Mouse (Mus musculus) spleen, postnatal 10 days (tissue): ENCODE measurements around the gene Sorcs1.

ENCODE experiments used
- DNase-seq, 2 experiments: peaks; one replicate each; pipeline ENCODE4 v3.0.0; 2021 to 2022; ENCODE audit warnings: low spot score in 2 of 2

Sorcs1 gene

DNA sequence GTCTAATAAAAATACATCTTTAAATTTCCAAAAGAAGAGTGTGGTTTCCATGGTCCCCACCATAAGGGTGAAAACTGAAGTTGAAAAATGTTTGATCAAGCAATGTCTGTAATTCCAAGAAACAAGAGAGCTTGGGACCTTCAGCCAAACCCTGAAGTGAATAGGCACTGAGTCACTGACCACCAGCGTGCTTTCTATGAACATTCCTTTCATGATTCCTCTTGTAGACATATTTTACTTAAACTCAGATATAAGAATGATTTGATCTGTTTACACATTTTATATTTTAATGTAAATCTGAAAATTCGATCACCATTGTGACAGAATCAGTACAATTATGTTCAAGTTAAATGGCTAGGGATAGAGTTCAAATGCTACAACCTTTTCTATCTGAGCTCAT, 112.1 kb downstream of the Sorcs1 start:
- no peak for DNase-seq

DNA sequence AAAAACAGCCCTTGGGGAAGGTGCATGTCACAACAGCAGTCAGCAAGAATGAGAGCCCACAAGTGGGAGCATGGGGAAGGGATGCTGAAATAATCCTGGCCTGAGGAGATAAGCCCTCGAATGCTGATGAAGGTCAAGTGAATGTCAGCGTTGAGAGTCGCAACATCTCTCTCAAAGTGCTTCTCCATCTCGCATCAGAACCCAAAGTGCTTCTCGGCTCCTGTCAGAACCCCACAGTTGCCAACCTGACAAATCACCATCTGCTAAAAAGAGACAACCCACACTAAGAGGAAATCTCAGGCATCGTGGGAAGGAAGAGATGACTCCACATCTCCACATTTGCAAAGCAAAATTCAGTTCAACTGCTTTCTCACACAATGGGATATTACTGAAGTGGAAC, 119.7 kb downstream of the Sorcs1 start:
- no peak for DNase-seq

DNA sequence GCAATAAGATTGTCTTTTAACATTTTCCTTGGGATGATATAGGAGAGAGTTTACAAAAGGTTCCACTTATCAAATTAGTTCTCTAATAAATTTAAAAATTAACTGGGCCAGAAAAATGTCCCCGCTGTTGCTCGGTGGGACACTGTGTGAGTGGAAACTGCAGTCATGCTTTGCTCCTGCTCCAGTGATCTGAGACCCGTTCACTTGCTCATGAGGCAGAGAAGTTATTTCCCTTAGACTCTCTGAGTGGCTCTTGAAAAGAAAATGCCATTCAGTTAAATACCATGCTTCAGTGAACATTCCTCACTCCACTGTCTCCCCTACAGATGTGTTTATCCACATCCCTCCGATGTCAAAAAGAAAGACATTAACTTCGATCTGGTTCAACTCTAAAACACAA, 144.4 kb downstream of the Sorcs1 start:
- DNase-seq = no peak

DNA sequence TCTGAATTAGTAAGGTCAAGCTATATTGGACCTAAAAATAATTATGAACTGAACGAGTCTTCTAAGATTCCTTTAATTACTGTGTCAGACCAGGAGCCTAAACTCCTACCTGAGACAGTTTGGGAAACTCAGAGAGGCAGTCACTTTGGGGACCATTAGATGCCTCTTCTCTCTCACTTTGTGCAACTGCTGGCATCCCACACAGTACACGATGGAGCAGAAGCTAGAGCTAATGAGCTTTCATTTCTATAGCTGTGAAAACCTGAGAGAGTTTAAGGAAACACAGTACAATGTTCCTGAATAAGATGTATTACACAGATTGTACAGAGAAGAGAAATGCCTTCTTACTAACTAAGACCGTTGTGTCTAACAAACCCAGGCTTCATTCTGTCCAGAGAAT, 150.6 kb downstream of the Sorcs1 start:
- no peak for DNase-seq

DNA sequence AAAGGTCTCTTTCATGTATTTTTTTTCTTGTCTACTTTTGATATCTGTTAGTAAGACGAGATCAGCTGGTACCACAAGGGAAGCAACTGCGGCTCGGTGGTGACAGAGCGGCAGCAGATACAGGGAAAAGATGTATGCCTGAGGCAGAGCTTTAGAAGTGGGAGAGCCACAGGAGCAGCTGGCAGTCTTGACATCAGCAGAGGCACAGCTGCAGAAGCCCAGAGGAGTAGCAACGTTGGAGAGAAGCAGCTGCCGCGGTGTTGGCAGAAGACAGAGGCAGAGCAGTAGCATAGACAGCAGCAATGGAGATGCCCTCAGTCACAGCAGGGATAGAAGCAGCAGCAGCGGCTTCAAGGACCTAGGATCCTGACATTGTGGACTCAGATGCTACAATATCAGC, 152.4 kb downstream of the Sorcs1 start:
- DNase-seq = no peak

DNA sequence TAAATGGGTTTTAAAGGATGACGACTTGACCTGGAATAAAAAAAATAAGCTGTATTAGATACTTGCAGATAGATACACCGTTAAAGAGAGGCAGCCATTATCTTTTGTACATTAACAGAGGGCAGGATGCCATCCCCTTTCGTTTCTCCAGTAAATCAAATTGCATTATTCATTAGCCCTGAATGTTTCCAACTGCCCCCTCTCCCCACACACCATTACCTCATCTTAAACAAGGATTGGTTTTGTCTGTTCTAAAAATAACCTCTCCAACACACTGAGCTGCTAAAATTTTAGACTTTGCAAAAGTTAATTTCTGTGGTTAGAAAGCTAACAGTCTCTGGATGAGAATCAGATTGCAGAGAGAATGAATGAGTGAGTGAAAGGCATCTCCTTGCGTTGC, 156.5 kb downstream of the Sorcs1 start:
- no peak for DNase-seq

DNA sequence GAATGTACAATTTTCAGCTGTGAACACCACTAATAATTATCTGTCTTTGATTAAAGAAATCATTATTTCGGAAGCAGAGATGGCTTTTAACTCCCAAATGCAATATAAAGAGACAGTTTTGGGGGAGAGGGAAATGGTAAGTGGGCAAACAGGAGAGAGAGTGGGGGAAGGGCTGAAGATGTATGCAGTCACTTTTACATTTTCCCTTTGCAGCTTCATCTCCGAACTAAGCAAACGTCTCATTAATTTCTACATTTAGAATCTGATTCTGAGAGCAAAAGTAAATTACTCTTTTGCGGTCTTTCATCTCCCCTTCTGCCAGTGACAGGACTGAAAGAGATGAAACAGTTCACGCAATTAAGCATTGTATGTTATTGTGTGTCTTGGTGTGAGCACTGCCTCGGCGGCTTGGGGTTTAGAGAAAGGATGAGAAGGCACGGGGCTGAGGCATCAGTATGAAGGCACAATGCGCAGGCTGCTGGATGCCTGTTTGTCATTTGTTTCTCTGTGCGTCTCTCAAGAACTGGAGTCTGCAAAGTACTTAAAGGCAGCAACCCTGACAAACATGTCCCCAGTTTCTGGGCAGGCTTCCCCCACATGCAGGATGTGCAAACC, 163.3 kb downstream of the Sorcs1 start:
- no peak for DNase-seq

DNA sequence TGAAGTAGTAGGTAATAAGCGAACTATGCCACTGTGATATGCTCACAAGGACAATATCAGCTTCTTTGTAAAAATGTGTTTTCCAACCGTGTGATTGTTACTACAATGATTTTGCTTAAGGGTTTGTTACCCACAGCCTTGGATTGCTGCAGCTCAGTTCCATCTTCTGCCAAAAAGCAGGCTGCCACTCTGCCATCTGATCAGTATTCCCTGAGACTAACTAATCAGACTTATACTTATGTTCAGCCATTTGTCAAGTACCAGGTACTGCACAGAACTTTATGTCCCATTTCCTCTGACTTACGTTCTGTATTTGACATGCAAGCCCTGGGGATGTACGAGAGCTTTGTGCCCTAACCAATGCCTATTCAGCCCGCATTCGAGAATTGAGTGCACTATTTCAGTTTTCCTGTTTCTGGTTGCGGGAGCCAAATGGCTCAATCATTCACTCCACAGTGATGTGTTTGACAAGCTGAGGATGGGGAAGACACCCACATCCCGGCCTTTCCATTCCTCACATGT, 164.1 kb downstream of the Sorcs1 start:
- no peak for DNase-seq

DNA sequence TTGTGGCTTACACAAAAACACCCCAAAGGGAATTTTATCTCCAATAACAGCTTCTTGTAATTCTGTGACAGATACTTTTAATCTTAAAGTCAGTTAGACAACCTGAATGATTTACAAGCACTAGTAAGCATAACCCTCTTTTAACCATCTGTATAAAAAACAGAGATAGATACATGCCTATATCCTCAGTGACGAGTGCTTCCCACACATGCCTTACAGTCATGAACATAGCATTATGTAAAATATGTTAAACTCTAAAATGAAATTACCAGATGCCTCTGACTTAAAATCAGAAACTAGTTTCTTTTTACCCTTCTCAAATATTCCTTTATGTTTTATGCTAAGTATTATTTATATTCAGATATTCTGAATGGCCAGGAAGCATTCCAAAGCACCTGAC, 175.6 kb downstream of the Sorcs1 start:
- no peak for DNase-seq

DNA sequence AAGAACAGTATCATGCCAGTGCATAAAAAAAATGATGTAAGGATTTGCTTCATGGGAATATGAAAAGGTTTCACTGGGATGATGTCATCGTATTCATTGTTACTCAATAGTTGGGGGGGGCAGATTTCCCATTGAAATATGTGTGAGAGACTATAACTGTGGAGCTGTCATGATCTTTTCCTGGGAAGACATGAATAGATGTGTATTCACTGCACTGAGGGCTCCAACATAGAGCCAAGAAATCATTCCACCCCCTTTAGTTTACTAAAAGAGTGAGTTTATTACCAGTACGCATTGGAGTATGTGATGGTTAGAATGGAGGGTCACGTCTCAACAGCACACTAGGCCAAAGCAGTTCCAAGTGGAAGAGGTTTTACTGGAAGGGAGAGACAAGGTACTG, 187.3 kb downstream of the Sorcs1 start:
- no peak for DNase-seq

DNA sequence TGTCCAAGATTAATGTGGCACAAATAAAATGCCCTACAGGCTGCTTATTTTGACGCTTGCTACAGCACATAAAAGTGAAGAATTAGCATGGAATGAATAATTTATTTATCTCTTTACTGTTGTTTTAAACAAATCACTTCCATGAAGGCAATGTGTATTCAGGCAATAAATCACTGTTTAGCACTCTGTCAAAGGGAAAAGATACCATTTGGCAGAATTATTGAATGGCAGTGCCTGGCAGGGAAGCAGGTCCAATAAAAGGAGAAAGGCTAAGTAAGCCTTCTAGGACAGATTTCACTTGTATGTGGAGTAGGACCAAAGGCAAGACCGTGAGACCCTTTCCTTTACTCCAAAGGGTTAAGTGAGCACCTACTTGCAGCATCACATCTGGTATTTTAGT, 187.7 kb downstream of the Sorcs1 start:
- no peak for DNase-seq

DNA sequence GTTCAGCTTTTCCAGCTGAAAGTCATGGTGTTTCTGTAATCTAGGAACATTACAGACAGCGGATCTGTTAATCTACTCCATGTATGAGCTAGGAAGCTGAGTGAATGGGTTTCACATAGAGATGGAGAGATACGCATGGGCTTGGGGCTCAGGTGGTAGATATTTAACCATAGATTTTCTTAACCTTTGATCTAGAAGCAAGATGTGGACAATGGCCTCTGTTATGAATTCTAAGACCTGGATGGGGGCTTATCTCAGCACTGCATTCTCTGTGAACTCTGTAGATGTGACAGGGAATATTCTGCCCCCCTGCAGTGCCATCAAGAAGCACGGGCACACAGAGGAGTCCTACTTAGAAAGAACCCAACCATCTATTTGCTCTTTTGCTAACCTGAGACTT, 188.7 kb downstream of the Sorcs1 start:
- no peak for DNase-seq

DNA sequence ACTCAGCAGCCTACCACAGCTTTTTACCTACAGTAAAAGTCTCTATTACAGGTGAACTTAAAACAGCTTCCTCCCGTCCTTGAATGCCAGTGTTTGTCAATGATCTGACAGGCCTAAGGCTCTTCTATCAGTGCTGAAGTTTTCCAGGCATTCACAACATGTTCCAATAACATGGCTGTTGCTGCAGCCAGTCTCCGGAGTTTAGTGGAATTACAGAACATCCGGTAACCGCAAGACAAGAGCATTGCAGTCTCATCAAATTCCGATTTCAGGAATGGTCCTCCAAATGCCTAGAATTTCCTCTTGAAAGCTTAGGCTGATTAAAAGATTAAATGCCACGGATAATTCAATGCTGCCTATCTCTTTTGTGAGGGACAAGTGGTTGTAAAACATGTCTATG, 190.0 kb downstream of the Sorcs1 start:
- DNase-seq = no peak

DNA sequence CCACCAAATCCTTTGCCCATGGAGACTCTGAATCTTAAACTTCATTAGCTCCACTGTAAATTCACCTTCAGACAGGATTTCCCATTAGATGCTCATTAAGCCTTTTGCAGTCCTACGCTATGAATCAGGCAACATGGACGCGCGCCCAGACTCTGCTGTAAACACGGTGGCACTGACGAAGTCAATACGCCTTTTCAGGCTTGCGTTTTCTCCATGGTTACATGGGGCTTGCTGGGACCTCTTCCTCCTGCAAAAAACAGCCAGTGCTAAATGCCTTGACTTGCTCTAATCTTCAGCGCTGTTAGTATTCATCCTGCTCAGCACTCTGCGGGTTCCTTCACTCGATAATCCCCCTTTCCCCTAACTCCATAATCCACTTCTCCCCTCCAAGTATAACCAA, 190.7 kb downstream of the Sorcs1 start:
- no peak for DNase-seq

DNA sequence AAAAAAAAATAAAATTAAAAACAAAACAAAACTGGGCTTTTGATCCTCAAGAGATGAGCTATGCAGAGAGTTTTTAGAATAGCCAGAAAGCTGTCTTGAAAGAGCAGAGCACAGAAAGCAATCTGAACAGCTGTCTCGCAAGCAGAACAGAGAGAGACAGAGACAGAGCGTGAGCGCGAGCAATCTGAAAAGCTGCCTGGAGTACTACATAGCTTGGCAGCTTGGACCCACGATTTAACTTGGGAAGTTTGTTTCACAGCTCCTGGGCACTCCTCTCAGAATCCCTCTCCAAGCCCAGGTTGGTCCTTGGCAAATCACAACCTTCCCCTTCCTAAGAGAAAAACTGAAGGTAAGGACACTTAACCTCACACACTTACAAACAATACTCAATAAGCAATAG, 192.1 kb downstream of the Sorcs1 start:
- DNase-seq = no peak

DNA sequence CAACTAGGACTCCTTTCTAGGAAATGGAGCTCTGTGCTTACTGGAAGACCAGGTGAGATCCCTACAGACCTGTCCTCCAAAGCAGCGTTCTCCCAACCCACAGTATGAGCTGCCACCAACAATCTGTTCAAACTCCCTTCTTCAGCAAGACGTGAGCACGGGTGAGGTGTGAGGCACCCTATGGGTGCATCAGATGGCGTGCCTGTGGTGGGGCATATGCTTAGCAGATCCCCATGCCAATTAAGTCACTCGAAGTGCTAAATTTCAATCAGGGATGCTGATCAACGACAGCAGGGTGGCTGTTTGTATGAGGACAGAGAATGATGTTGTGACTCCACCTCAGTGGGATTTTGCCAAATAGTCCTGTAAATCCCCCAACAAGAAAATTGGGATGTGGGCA, 201.7 kb downstream of the Sorcs1 start:
- DNase-seq = no peak

DNA sequence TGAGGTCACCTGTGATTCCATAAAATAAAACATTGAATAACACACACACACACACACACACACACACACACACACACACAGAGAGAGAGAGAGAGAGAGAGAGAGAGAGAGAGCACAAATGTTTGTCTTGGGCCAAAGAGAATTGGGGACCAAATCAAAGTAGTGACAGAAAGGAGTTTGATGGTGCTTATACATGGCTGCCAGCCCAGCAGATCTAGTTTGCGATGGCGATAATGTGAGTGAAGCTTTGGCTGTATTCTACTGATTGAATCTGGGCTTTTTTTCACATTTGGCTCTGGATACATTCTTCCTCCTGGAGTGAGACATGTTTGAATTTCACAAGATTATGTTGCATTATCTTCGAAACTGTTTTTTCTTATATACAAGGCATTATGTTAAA, 209.9 kb downstream of the Sorcs1 start:
- DNase-seq = no peak

DNA sequence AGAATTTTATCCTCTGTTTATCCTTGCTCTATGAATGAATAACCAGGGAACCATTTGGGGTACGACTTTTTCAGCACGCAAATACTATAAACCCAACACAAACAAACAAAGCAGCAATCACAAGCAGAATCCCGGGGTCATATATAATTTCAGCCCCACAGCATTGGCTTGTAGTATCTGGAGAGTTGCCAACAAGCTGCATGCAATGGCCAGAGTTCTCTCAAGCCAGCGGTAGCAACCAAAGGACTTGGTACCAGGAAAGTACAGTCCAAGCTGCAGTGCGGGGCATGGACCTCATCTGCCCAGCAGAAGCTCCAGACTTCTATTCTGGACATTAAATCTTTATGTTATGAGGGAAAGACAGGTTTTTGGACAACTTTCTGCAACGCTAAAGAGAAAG, 213.6 kb downstream of the Sorcs1 start:
- DNase-seq = no peak

DNA sequence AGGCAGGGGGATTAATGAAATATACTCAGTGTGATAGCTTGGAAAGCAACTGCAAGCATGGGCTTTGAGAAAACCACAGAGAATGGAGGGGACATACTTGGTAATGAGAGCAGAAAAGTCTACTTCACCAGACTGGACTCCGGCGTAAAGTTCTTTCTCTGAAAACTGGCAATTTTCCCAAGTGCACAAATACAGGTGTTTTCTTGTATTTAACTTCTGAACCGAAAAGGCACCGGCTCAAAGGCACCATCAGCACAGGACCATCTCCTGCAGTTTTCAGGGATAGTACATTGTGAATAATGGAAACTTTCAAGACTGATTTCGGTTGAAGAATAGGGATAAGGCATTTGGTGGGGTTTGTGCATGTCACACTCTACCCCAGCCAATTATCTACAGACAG, 219.9 kb downstream of the Sorcs1 start:
- no peak for DNase-seq

DNA sequence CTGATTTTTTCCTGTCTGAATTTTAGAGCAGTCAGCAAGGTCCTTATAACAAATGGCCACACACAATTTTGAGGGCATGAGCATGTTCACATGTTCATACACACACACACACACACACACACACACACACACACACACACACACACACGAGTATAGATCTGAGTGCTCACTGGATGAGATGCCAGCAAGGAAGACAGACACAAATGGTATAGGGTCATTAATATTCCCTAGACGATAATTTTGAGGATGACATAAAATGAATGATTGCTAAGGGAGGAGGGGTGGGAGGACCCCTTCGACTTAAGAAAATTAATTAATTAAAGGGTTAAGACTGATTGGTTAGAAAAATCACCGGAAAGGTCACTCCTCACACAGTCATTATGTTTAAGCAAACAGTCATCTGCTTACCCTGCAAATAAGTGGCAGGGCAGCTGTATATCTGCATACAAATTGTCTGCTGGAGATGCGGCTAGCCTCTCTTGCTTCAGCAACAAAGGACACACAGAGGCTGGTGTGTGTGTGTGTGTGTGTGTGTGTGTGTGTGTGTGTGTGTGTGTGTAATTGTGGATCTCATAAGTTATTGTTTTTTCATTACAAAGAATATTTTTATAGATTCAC, 221.1 kb downstream of the Sorcs1 start:
- DNase-seq = no peak

DNA sequence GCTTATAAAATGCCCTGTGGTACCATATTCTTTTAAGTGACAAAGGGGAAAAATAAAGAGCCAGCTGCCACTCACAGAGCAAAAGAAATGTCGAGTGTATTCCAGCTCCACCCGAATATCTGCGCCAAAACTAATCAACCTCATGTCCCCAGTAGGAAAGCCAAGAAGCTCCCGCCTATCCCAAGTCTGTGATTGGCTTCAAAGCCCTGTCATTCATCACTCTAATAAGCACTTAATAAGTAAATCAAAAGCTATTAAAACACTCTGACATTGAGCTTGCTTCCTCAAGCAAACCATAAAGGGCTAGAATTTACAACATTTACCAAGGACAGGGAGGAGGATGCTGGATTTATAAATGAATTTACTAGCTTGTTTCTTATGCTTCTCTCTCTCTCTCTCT, 237.3 kb downstream of the Sorcs1 start:
- DNase-seq = no peak

DNA sequence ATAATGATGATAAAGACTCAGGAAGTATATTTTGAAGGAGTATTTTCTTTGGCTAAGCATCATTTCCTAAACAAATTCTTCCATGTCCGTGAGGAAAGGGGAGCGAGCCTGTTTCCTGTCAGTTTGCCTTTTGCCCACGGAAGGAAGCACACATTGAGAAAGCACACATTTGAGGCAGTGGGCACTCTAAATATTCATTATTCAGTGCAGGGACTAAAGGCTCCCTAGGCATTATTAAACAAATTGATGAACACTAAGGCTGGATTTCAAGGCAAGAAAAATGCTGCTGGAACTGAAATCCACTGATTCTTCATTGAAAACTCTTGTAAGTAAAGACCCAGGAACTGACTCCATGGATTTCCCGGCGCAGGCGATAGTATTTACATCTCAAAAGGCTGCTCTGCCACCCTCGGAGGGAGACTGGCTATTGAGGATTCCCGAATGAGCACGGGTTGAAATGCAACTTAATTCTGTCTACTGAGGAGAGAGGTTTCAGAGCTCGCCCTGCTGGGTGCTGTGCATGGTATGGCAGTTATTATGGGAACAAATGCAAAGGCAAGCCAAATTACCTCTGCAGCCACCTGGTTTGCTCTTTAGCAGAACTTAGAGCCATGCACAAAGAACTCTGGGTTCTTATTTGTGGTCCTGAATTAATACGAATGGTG, 238.1 kb downstream of the Sorcs1 start:
- DNase-seq = no peak

DNA sequence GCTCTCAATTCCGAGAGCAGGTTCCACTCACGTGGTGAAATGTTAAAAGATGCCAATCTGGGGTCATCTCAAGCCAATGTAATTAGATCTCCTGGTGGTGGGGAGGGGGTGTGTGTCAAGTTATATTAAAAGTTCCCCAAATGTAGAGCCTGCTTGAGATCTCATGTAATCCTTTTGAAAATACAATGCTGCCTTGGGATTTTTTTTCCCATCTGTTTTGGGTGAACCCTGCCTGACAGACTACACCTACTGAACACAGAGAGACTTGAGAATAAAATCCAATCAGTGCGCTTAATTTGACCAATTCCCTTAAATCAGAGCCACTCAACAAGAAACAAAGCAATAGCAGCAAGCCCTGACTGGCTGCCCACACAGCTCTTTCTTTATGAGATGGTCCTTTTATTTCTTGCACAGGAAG, 239.0 kb downstream of the Sorcs1 start:
- no peak for DNase-seq
